Mouse (Mus musculus): ENCODE data around the gene Fam102b.

The Fam102b gene

GRCm38 (mm10) chr3:108973980-108974660, 53.3 kb downstream of the Fam102b start:
- in situ Hi-C loops (cut with MboI; ENCODE audit: low pct_unique_long_range_greater_than_20kb in 1 of 2, low sequenced_read_pairs in 2 of 2, unreplicated experiment in 1 of 2), result no loop called here

- in situ Hi-C loops (cut with MboI; ENCODE audit: low pct_unique_long_range_greater_than_20kb in 1 of 2, low sequenced_read_pairs in 2 of 2, unreplicated experiment in 1 of 2), result no loop called here
Measured at GRCm38 (mm10) chr3:108966051-108966450, 61.4 kb downstream of the Fam102b start.

GRCm38 (mm10) chr3:108964361-108965044, 62.9 kb downstream of the Fam102b start:
- in situ Hi-C loops (cut with MboI; ENCODE audit: low pct_unique_long_range_greater_than_20kb in 1 of 2, low sequenced_read_pairs in 2 of 2, unreplicated experiment in 1 of 2), result no loop called here

DNA sequence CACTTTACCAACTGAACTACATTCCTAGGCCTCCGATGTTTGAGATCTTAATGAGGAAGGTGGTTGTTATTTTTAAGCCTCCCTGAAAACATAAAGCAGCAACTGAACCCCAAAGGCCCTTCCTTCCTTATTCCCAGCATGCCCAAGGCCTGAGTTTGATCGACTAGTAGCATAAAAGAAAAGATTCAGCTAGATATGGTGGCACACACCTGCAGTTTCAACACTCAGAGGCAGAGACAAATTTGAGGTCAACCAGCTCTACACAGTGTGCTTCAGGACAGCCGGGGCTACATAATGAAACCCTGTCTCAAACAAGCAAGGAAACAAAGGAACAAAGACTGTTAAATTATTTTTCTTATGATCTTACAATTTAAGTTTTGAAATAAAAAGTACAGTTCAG, 63.6 kb downstream of the Fam102b start:
- in situ Hi-C loops (cut with MboI; ENCODE audit: low pct_unique_long_range_greater_than_20kb in 1 of 2, low sequenced_read_pairs in 2 of 2, unreplicated experiment in 1 of 2), result no loop called here

DNA sequence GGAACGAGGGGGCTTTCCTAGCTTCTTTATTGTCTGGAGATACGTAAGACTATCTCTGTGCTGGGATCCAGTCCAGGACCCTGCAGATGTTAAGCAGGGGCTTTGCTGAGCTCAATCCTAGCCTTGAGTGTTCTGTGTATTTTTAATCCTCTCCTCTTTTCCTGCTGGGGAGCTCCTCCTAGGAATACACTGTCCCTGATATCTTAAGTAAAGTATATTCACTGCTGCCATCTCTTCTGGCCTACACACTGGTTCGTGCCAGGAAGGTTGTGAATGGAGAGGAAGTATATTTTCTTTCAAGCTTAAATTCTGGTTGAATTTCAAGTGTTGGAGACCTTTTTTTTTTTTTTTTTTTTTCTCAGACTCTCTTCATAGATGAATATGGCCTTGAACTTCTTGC, 64.1 kb downstream of the Fam102b start:
- in situ Hi-C loops (cut with MboI; ENCODE audit: low pct_unique_long_range_greater_than_20kb in 1 of 2, low sequenced_read_pairs in 2 of 2, unreplicated experiment in 1 of 2), result no loop called here

- in situ Hi-C loops (cut with MboI; ENCODE audit: low pct_unique_long_range_greater_than_20kb in 1 of 2, low sequenced_read_pairs in 2 of 2, unreplicated experiment in 1 of 2), result no loop called here
Measured at GRCm38 (mm10) chr3:108961655-108962054, 65.8 kb downstream of the Fam102b start.

DNA sequence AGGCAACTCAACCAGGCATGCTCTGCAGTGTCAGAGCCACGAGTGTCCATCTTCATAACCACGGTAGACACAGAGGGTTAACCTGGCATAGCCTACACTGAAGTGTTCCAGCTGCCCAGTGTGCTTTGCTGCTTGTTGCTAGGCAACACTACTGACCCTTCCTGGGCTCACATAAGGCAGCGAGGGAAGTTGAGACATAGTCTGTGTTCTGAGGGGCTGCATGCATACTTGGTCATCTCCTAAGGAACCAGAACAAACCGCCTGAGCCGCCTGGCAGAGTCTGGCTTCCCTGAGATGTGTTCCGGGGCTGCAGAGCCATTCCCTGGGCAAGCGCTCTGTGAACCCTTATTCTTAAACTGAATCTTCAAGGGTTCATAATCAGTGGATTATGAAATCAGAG, 66.2 kb downstream of the Fam102b start:
- in situ Hi-C loops (cut with MboI; ENCODE audit: low pct_unique_long_range_greater_than_20kb in 1 of 2, low sequenced_read_pairs in 2 of 2, unreplicated experiment in 1 of 2), result no loop called here

DNA sequence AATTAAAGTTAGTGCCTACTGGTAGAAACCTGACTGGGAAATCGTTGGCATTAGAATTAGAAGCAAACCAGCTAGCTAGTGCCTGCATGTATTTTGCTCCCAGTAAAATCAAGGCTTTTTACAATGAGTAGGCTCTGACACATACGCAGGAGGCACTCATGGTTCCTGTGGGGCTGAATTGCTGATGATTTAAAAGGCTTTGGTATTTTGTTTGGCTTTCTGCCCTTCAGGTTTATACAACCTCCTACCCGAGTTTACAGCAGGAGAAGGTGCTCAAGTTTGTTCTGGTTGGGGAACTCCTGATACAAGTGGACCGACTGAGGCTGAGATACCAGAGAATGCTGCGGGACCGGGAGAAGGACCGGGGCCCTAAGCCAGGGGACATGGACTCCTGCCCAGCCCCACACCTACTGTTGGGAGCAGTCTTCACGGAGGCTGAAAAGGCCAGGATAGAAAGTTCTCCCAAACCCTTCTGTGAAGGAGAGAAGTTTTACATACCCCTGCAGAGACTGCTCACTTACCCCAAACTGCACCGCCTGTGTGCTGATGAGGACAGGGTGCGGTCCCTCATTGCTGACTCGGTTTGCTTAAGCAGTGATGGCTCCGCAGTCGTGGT, 67.6 kb downstream of the Fam102b start:
- in situ Hi-C loops (cut with MboI; ENCODE audit: low pct_unique_long_range_greater_than_20kb in 1 of 2, low sequenced_read_pairs in 2 of 2, unreplicated experiment in 1 of 2), result no loop called here

DNA sequence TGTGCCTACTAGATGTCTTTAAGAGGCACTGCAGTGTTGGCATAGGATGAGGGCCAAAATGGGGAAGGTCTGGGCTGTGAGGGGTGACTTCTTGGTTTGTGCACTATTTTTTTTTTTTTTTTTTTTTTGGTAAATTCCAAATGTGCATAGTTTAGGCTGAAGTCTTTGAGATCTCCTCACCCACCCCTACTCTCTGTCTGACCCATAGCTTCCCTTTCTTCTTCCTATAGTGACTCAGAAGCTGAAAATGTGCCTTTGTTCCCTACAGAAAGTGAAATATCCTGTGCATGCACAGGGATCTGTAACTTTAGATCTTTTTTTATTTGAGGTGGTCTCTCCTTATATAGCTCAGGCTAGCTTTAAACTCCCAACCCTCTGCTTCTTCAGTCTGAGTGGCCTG, 69.4 kb downstream of the Fam102b start:
- in situ Hi-C loops (cut with MboI; ENCODE audit: low pct_unique_long_range_greater_than_20kb in 1 of 2, low sequenced_read_pairs in 2 of 2, unreplicated experiment in 1 of 2), result no loop called here

- in situ Hi-C loops (cut with MboI; ENCODE audit: low pct_unique_long_range_greater_than_20kb in 1 of 2, low sequenced_read_pairs in 2 of 2, unreplicated experiment in 1 of 2), result no loop called here
Measured at GRCm38 (mm10) chr3:108940996-108941395, 86.4 kb downstream of the Fam102b start.

DNA sequence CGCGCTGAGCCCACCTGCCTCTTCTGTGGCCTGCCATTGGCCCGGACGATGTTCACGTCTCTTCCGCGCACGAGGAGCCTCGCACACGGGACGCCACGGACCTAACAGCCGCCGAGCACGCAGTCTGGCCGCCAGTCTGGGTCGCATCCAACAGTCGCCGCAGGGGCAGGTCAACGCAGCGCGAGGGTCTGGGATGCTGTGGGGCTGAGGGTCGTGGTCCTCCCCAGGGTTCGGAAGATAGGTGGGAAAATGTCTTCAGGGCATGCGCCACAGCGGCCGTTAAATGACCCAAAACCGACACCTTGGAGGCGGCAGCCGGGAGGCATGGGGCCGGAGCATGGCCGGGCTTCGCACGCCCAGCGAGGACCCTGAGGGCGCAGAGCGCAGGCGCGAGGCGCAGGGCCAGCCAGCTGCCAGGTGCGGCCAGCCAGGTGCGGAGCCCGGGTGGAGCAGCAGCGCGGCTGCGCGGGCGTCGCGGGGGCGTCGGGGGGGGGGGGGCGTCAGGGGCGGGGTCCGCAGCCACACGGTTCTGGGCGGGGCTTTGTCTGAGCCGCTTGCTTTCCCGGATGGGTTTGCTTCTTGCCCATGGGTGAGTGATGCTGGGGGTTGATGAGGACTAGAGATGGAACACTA, 87.3 kb downstream of the Fam102b start, which contains the start of gene Gm9857:
Gm9857 (minus strand) TSS at position 445 of the 633 bp plus-strand sequence.
- in situ Hi-C loops (cut with MboI; ENCODE audit: low pct_unique_long_range_greater_than_20kb in 1 of 2, low sequenced_read_pairs in 2 of 2, unreplicated experiment in 1 of 2), result no loop called here

- in situ Hi-C loops (cut with MboI; ENCODE audit: low pct_unique_long_range_greater_than_20kb in 1 of 2, low sequenced_read_pairs in 2 of 2, unreplicated experiment in 1 of 2), result no loop called here
Measured at GRCm38 (mm10) chr3:108939573-108939972, 87.8 kb downstream of the Fam102b start, which contains the start of gene Henmt1. TSS of gene Henmt1 (plus strand) at chr3:108939873.

GRCm38 (mm10) chr3:108938691-108939090, 88.7 kb downstream of the Fam102b start:
- in situ Hi-C loops (cut with MboI; ENCODE audit: low pct_unique_long_range_greater_than_20kb in 1 of 2, low sequenced_read_pairs in 2 of 2, unreplicated experiment in 1 of 2), result no loop called here

- in situ Hi-C loops (cut with MboI; ENCODE audit: low pct_unique_long_range_greater_than_20kb in 1 of 2, low sequenced_read_pairs in 2 of 2, unreplicated experiment in 1 of 2), result no loop called here
Measured at GRCm38 (mm10) chr3:108933557-108933956, 93.8 kb downstream of the Fam102b start.

DNA sequence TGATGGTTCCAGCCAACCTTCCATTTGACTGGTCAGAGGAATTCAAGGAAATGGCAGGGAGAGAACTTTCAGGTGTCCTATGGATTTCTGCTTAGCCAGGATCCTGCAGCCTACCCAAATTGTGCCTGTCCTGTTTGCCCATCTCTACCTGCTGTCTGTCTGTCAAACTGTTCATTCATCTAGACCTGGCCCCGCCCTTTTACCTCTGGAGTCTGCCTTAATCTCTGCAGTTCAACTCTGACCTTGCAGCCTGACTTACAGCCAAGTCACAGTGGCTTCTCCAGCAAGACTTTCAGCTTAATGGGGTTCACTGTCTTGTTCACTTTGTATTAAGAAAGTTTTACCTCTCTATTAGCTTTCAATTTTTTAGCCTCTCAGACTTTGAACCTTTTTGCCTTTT, 101.1 kb downstream of the Fam102b start:
- in situ Hi-C loops (cut with MboI; ENCODE audit: low pct_unique_long_range_greater_than_20kb in 1 of 2, low sequenced_read_pairs in 2 of 2, unreplicated experiment in 1 of 2), result no loop called here

DNA sequence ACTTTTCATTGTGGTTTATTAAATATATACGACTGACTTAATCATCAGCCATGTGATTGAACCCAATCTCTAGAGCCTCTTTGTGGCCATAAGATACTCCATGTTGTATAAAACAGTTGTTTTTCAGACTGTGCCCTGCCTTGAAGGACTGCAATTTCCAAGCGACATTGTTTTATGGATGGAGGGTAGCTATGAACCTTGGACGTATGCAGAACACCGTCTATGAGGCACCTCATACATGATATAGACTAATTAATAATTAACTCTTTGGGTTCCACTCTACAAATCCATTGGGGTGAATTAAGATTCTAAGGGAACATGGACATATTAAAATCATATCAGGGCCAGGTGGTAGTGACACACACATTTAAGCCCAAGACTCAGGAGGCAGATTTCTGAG, 101.7 kb downstream of the Fam102b start:
- in situ Hi-C loops (cut with MboI; ENCODE audit: low pct_unique_long_range_greater_than_20kb in 1 of 2, low sequenced_read_pairs in 2 of 2, unreplicated experiment in 1 of 2), result no loop called here

- in situ Hi-C loops (cut with MboI; ENCODE audit: low pct_unique_long_range_greater_than_20kb in 1 of 2, low sequenced_read_pairs in 2 of 2, unreplicated experiment in 1 of 2), result no loop called here
Measured at GRCm38 (mm10) chr3:108921822-108922221, 105.6 kb downstream of the Fam102b start.
